Mouse (Mus musculus): ENCODE results near the gene Odf3l1.

- no peak for TF ChIP-seq POLR2A (IDR thresholded peaks at IDR 0.05; ENCODE audit: control insufficient read depth, low read depth, low read length)
- TF ChIP-seq CTCF (IDR thresholded peaks at IDR 0.05; ENCODE audit: control insufficient read depth, insufficient read depth, insufficient replicate concordance, low read depth, low read length) = no peak
Measured at GRCm38 (mm10) chr9:56824900-56825299, 39.6 kb downstream of the Odf3l1 start.
